Mouse (Mus musculus): ENCODE data around the gene Ak5. TPM values are rescaled to one million over a fixed set of nuclear protein-coding genes. Genes with fewer than 3 reads are reported as not detected.

The Ak5 gene
- polyA plus RNA-seq, 1 experiment from 2014 or later = 0.93 TPM

DNA sequence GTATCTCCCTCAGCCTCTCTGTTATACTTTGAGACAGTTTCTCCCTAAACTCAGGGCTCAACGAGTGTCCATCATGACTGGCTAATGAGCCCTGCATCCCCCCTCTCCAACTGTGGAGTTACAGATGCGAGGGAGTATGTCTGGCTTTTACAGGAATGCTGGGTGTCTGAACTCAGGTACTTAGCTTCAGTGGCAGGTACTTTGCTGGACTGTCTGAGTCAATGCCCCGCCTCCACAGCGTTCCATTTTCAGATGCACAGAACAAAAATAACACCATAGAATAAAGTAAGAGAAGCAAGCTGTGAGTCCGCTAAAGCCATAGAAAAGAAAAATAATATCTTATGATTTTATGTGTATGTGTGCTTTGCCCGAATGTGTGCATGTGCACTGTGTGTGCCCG, 113.8 kb downstream of the Ak5 start:
- H3K27me3 ChIP-seq (ENCODE audit: control insufficient read depth, insufficient read depth, low read length) = no peaks in the 10 kb centered on the region
- ATAC-seq (ENCODE audit: insufficient number of reproducible peaks, insufficient read depth, low FRiP score, low read depth) = no peak
- H3K4me2 ChIP-seq (ENCODE audit: low read length) = no peak overlapping the region
- WGBS = 82% methylated on average over 7 of the region's 7 CpGs
- no peak overlapping the region for H3K27ac ChIP-seq (replicated peaks in 1 of 2; ENCODE audit: control insufficient read depth in 1 of 2, insufficient read depth in 1 of 2, low read depth in 2 of 2, low read length in 2 of 2)
- H3K9me3 ChIP-seq (ENCODE audit: control insufficient read depth, low read length) = no peaks in the 10 kb centered on the region
- no peaks in the 10 kb centered on the region for H3K36me3 ChIP-seq (ENCODE audit: control insufficient read depth, insufficient read depth, low read length)
- no peak overlapping the region for H3K9ac ChIP-seq (ENCODE audit: low read length)
- no peaks in the 10 kb centered on the region for H3K4me1 ChIP-seq (ENCODE audit: control insufficient read depth in 2 of 2, insufficient read depth in 2 of 2, low read length in 2 of 2)
- no peak overlapping the region for H3K4me3 ChIP-seq (ENCODE audit: control insufficient read depth in 1 of 2, insufficient read depth in 1 of 2, low read depth in 1 of 2, low read length in 2 of 2)

DNA sequence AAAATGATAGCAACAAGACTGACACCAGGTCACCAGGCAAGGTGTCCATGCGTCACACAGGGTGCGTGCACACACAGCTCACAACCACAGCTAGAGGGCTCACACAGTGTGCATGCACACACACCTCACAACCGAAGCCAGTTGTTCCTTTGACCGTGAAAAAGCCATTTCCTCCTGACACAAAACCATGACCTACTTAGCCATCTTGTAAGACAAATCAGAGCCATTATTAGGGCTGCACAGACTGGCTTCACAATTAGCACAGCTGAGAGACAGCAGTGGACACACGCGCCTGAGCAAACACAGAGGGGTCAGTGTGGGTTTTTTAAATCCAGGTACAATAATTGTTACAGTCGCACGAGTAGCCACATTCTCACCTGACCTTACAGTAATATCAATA, 115.5 kb downstream of the Ak5 start:
- Histone ChIP-seq H3K27ac (replicated peaks in 1 of 2; ENCODE audit: control insufficient read depth in 1 of 2, insufficient read depth in 1 of 2, low read depth in 2 of 2, low read length in 2 of 2) (no peak overlapping the region), H3K36me3 (ENCODE audit: control insufficient read depth, insufficient read depth, low read length) (no peaks in the 10 kb centered on the region), H3K27me3 (ENCODE audit: control insufficient read depth, insufficient read depth, low read length) (no peaks in the 10 kb centered on the region), H3K4me1 (ENCODE audit: control insufficient read depth in 2 of 2, insufficient read depth in 2 of 2, low read length in 2 of 2) (no peaks in the 10 kb centered on the region), H3K9ac (ENCODE audit: low read length) (no peak overlapping the region), H3K9me3 (ENCODE audit: control insufficient read depth, low read length) (no peaks in the 10 kb centered on the region), H3K4me2 (ENCODE audit: low read length) (no peak overlapping the region), H3K4me3 (ENCODE audit: control insufficient read depth in 1 of 2, insufficient read depth in 1 of 2, low read depth in 1 of 2, low read length in 2 of 2) (no peak overlapping the region)
- ATAC-seq (ENCODE audit: insufficient number of reproducible peaks, insufficient read depth, low FRiP score, low read depth) = no peak
- 88% methylated on average over 8 of the region's 8 CpGs for WGBS

GRCm38 (mm10) chr3:152550528-152551115, 117.5 kb downstream of the Ak5 start:
- Histone ChIP-seq H3K27ac (replicated peaks in 1 of 2; ENCODE audit: control insufficient read depth in 1 of 2, insufficient read depth in 1 of 2, low read depth in 2 of 2, low read length in 2 of 2) (no peak overlapping the region), H3K4me1 (ENCODE audit: control insufficient read depth in 2 of 2, insufficient read depth in 2 of 2, low read length in 2 of 2) (no peaks in the 10 kb centered on the region), H3K36me3 (ENCODE audit: control insufficient read depth, insufficient read depth, low read length) (no peaks in the 10 kb centered on the region), H3K27me3 (ENCODE audit: control insufficient read depth, insufficient read depth, low read length) (no peaks in the 10 kb centered on the region), H3K4me2 (ENCODE audit: low read length) (no peak overlapping the region), H3K9ac (ENCODE audit: low read length) (no peak overlapping the region), H3K9me3 (ENCODE audit: control insufficient read depth, low read length) (no peaks in the 10 kb centered on the region), H3K4me3 (ENCODE audit: control insufficient read depth in 1 of 2, insufficient read depth in 1 of 2, low read depth in 1 of 2, low read length in 2 of 2) (no peak overlapping the region)
- no peak for ATAC-seq (ENCODE audit: insufficient number of reproducible peaks, insufficient read depth, low FRiP score, low read depth)
- 79% methylated on average over 7 of the region's 7 CpGs for WGBS

DNA sequence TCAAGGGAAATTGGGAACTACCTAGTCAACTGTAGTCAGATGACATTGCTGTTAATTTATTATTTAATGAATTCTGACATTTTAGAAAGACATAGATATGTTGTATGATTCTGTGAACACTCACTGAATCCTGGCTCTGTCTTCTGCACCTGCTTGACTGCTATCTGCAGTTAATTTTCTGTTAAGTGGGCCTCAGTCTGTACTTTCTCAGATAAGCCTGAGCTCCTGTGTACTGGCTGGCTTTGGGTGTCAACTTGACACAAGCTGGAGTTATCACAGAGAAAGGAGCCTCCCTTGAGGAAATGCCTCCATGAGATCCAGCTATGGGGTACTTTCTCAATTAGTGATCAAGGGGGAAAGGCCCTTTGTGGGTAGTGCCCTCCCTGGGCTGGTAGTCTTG, 118.1 kb downstream of the Ak5 start:
- no peaks in the 10 kb centered on the region for H3K27me3 ChIP-seq (ENCODE audit: control insufficient read depth, insufficient read depth, low read length)
- no peak overlapping the region for H3K9ac ChIP-seq (ENCODE audit: low read length)
- no peaks in the 10 kb centered on the region for H3K36me3 ChIP-seq (ENCODE audit: control insufficient read depth, insufficient read depth, low read length)
- no peaks in the 10 kb centered on the region for H3K4me1 ChIP-seq (ENCODE audit: control insufficient read depth in 2 of 2, insufficient read depth in 2 of 2, low read length in 2 of 2)
- no peak overlapping the region for H3K4me2 ChIP-seq (ENCODE audit: low read length)
- H3K27ac ChIP-seq (replicated peaks in 1 of 2; ENCODE audit: control insufficient read depth in 1 of 2, insufficient read depth in 1 of 2, low read depth in 2 of 2, low read length in 2 of 2) = no peak overlapping the region
- H3K9me3 ChIP-seq (ENCODE audit: control insufficient read depth, low read length) = no peaks in the 10 kb centered on the region
- no peak for ATAC-seq (ENCODE audit: insufficient number of reproducible peaks, insufficient read depth, low FRiP score, low read depth)
- H3K4me3 ChIP-seq (ENCODE audit: control insufficient read depth in 1 of 2, insufficient read depth in 1 of 2, low read depth in 1 of 2, low read length in 2 of 2) = no peak overlapping the region

- H3K36me3 ChIP-seq (ENCODE audit: control insufficient read depth, insufficient read depth, low read length) = no peaks in the 10 kb centered on the region
- no peak overlapping the region for H3K27ac ChIP-seq (replicated peaks in 1 of 2; ENCODE audit: control insufficient read depth in 1 of 2, insufficient read depth in 1 of 2, low read depth in 2 of 2, low read length in 2 of 2)
- no peak overlapping the region for H3K9ac ChIP-seq (ENCODE audit: low read length)
- WGBS = 77% methylated on average over 3 of the region's 3 CpGs
- H3K4me1 ChIP-seq (ENCODE audit: control insufficient read depth in 2 of 2, insufficient read depth in 2 of 2, low read length in 2 of 2) = no peaks in the 10 kb centered on the region
- no peaks in the 10 kb centered on the region for H3K27me3 ChIP-seq (ENCODE audit: control insufficient read depth, insufficient read depth, low read length)
- H3K4me2 ChIP-seq (ENCODE audit: low read length) = no peak overlapping the region
- H3K4me3 ChIP-seq (ENCODE audit: control insufficient read depth in 1 of 2, insufficient read depth in 1 of 2, low read depth in 1 of 2, low read length in 2 of 2) = no peak overlapping the region
- no peaks in the 10 kb centered on the region for H3K9me3 ChIP-seq (ENCODE audit: control insufficient read depth, low read length)
- ATAC-seq (ENCODE audit: insufficient number of reproducible peaks, insufficient read depth, low FRiP score, low read depth) = no peak
Measured at GRCm38 (mm10) chr3:152544921-152545320, 123.2 kb downstream of the Ak5 start.

DNA sequence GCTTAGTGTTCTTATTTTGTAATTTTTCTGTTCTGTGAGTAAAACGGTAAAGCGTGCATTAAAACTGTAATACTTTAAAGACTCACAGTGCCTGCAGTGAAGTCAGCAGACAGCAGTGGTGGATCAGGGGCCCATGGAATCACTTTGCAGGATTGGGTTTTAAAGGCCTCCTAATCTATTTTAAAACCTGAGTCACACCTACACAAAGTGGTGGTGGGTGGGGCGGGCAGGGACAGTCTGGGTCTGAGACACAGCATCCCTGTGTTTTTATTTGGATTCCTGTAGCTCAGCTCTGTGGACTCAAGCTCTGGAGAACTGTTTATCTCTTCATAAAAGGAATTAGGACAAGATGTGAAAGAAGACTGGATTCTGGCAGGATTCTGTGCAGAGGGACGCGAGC, 125.9 kb downstream of the Ak5 start:
- Histone ChIP-seq H3K4me1 (ENCODE audit: control insufficient read depth in 2 of 2, insufficient read depth in 2 of 2, low read length in 2 of 2) (no peaks in the 10 kb centered on the region), H3K4me3 (ENCODE audit: control insufficient read depth in 1 of 2, insufficient read depth in 1 of 2, low read depth in 1 of 2, low read length in 2 of 2) (no peak overlapping the region), H3K36me3 (ENCODE audit: control insufficient read depth, insufficient read depth, low read length) (no peaks in the 10 kb centered on the region), H3K9ac (ENCODE audit: low read length) (no peak overlapping the region), H3K27me3 (ENCODE audit: control insufficient read depth, insufficient read depth, low read length) (no peaks in the 10 kb centered on the region), H3K27ac (replicated peaks in 1 of 2; ENCODE audit: control insufficient read depth in 1 of 2, insufficient read depth in 1 of 2, low read depth in 2 of 2, low read length in 2 of 2) (no peak overlapping the region), H3K9me3 (ENCODE audit: control insufficient read depth, low read length) (no peaks in the 10 kb centered on the region), H3K4me2 (ENCODE audit: low read length) (no peak overlapping the region)
- 74% methylated on average over 5 of the region's 5 CpGs for WGBS
- ATAC-seq (ENCODE audit: insufficient number of reproducible peaks, insufficient read depth, low FRiP score, low read depth) = no peak

DNA sequence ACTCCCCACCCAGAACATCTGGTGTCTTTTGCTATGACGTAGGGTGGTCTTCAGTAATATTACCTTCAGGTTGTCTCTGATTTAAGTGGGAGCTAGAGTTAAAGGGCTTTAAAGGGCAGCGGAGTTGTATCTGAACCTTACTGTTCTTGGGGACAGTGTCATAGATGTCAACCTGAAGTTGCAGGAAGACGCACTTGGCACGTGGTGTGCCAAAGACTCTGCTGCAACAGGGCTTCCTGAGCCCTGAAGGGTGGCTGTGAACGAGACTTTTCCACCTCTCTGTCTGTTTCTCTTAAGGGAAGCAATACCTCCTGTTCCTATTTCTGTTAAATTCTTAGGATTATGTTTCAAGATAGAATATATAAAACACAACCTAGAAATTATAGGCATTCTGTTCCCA, 137.8 kb downstream of the Ak5 start:
- WGBS = 82% methylated on average over 5 of the region's 5 CpGs
- no peak overlapping the region for H3K4me2 ChIP-seq (ENCODE audit: low read length)

More for the DNA sequence above, 137.8 kb downstream of the Ak5 start:
- Histone ChIP-seq H3K4me3 (ENCODE audit: control insufficient read depth in 1 of 2, insufficient read depth in 1 of 2, low read depth in 1 of 2, low read length in 2 of 2) (no peak overlapping the region), H3K9me3 (ENCODE audit: control insufficient read depth, low read length) (no peaks in the 10 kb centered on the region), H3K36me3 (ENCODE audit: control insufficient read depth, insufficient read depth, low read length) (no peaks in the 10 kb centered on the region), H3K4me1 (ENCODE audit: control insufficient read depth in 2 of 2, insufficient read depth in 2 of 2, low read length in 2 of 2) (no peaks in the 10 kb centered on the region), H3K9ac (ENCODE audit: low read length) (no peak overlapping the region), H3K27ac (replicated peaks in 1 of 2; ENCODE audit: control insufficient read depth in 1 of 2, insufficient read depth in 1 of 2, low read depth in 2 of 2, low read length in 2 of 2) (no peak overlapping the region), H3K27me3 (ENCODE audit: control insufficient read depth, insufficient read depth, low read length) (no peaks in the 10 kb centered on the region)
- ATAC-seq (ENCODE audit: insufficient number of reproducible peaks, insufficient read depth, low FRiP score, low read depth) = no peak

Measured in heart, embryonic 14.5 days (tissue).